Mouse (Mus musculus): ENCODE measurements around the gene Ikzf5.

- no peak for TF ChIP-seq CTCF (IDR thresholded peaks at IDR 0.05; ENCODE audit: borderline replicate concordance, extremely low read depth, insufficient read depth, insufficient read length)
- TF ChIP-seq POLR2A (IDR thresholded peaks at IDR 0.05; ENCODE audit: borderline replicate concordance, extremely low read depth, insufficient read depth, insufficient read length, poor library complexity, severe bottlenecking), result no peak
Observed at GRCm38 (mm10) chr7:131434276-131434675, 24.0 kb upstream of the Ikzf5 start.
